Mouse (Mus musculus): Measurements from ENCODE around the gene Vmn2r7.
"Not testable (repeated sequence)": the region's sequence is repeated elsewhere in the genome, so short reads cannot be mapped to it uniquely, and the experiment has no call there.

DNA sequence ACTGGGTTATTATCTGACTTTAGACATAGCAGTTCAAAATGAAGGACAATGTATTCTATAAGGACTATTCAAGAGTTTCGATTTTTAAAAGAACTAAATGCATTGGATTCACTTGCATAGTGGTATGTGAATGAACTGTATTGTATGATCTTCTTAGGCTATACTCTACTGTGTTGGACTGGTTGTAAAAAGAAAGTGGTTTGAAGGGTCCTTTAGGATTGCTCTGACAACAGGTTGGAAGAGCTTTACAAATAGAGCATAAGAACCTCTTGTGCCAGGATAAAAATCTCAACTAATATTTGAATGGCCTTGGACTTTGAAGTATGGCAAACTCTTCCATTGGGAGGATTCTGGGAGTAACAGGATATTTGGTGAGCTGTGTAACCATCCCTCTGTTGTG lies 168.5 kb downstream of the Vmn2r7 start:
- TF ChIP-seq CEBPB (IDR thresholded peaks at IDR 0.05; ENCODE audit: insufficient read depth, poor library complexity, severe bottlenecking); USF1 (IDR thresholded peaks at IDR 0.05; ENCODE audit: low read depth); POLR2A (IDR thresholded peaks at IDR 0.05; ENCODE audit: insufficient read length, low read depth); TCF12 (IDR thresholded peaks at IDR 0.05; ENCODE audit: insufficient read depth, poor library complexity, severe bottlenecking); MYOD1 (IDR thresholded peaks at IDR 0.05; ENCODE audit: control insufficient read depth in 1 of 3, insufficient read length in 2 of 3, low read depth in 2 of 3); MYOG (IDR thresholded peaks at IDR 0.05; ENCODE audit: control insufficient read depth in 1 of 3, insufficient read depth in 1 of 3, insufficient read length in 2 of 3, low read depth in 2 of 3); SRF (IDR thresholded peaks at IDR 0.05; ENCODE audit: control insufficient read depth, insufficient read length, low read depth); POLR2AphosphoS2 (IDR thresholded peaks at IDR 0.05; ENCODE audit: insufficient read length, low read depth): not testable (repeated sequence)

Data from myocyte (in vitro differentiated cells).